ENCODE assay signal across 8 mouse cellular contexts in the genomic region with DNA sequence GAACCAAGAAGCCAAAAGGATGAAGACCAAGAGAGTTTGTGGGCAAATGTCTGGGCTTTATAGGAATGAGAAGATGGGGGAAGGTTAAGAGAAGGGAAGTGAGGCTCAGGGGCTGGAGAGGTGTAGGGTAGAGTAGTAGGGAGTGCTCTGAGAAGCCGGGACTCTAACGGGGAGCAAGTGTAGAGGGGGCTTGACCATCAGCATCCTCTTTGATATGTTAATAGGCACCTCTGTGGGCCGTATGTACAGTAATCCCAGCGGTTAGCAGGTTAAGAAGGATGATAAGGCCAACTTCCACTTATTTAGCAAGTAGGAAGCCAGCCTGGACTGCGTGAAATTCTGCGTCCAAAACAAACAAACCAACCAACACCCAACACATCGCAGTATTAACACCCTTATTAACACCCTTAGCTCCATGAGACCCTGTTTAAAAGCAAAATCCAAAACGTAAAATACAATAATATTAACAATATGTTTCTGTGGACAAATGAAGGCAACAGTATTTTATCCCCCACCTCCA. TPM values are rescaled to one million over a fixed set of nuclear protein-coding genes. Genes with fewer than 3 reads are reported as not detected.
A peak's percentile ranks its signal among the peaks of the same experiment; 100 is the strongest.
DNase-seq lines count a peak whose midpoint lies in the region; ATAC-seq lines count a peak whose summit lies in the region.

No protein-coding gene starts in this region.

- H3K4me1 ChIP-seq in kidney, embryonic 14.5 days (ENCODE audit: control insufficient read depth, insufficient read depth, low read length): peaks cover 12% of the 10 kb centered on the region; the same call in 1 of the 2 replicates
- H3K4me1 ChIP-seq in embryonic facial prominence, embryonic 12.5 days: peaks cover 21% of the 10 kb centered on the region
- H3K4me1 ChIP-seq in intestine, embryonic 15.5 days (replicated peaks): peaks cover 21% of the 10 kb centered on the region; the same call in 1 of the 2 replicates

- no peak for ATAC-seq in kidney, embryonic 14.5 days (ENCODE audit: low FRiP score, low TSS enrichment)
- ATAC-seq in embryonic facial prominence, embryonic 12.5 days (ENCODE audit: insufficient number of reproducible peaks, insufficient read depth, low FRiP score, low TSS enrichment): no peak
- no peak for ATAC-seq in intestine, embryonic 15.5 days

- peak overlapping the region; percentile 37 for H3K4me3 ChIP-seq in kidney, embryonic 14.5 days (ENCODE audit: low read length)
- peak overlapping the region; percentile 45 for H3K4me3 ChIP-seq in embryonic facial prominence, embryonic 12.5 days
- H3K4me3 ChIP-seq in intestine, embryonic 15.5 days (replicated peaks): peak overlapping the region; percentile 45

- DNase-seq in kidney, adult 18-20 months: no peak
- DNase-seq in naive thymus-derived CD4-positive, alpha-beta T cell, adult 2 months (ENCODE audit: low read depth): peak; percentile 22
- no peak for DNase-seq in layer of hippocampus, adult 8-10 months (ENCODE audit: low spot score in 2 of 2)
- no peak for DNase-seq in left cerebral cortex, adult 18-20 months (ENCODE audit: low spot score in 2 of 2)
- no peak for DNase-seq in cerebellum, postnatal 36 days

- H3K4me2 ChIP-seq in kidney, embryonic 14.5 days (replicated peaks; ENCODE audit: low read depth, low read length): peak overlapping the region; percentile 51
- H3K4me2 ChIP-seq in embryonic facial prominence, embryonic 12.5 days (replicated peaks): peak overlapping the region; percentile 62
- peak overlapping the region; percentile 89 for H3K4me2 ChIP-seq in intestine, embryonic 15.5 days (replicated peaks)

- no peaks in the 10 kb centered on the region for H3K27me3 ChIP-seq in kidney, embryonic 14.5 days (ENCODE audit: control insufficient read depth, insufficient read depth, low read length)
- no peaks in the 10 kb centered on the region for H3K27me3 ChIP-seq in embryonic facial prominence, embryonic 12.5 days
- H3K27me3 ChIP-seq in intestine, embryonic 15.5 days (replicated peaks): no peaks in the 10 kb centered on the region

- H3K9me3 ChIP-seq in kidney, embryonic 14.5 days (ENCODE audit: control insufficient read depth, low read length): no peaks in the 10 kb centered on the region
- no peaks in the 10 kb centered on the region for H3K9me3 ChIP-seq in embryonic facial prominence, embryonic 12.5 days
- no peaks in the 10 kb centered on the region for H3K9me3 ChIP-seq in intestine, embryonic 15.5 days

- 16% methylated on average over 8 of the region's 8 CpGs for WGBS in kidney, embryonic 14.5 days
- 14% methylated on average over 8 of the region's 8 CpGs for whole genome bisulfite sequencing in embryonic facial prominence, embryonic 12.5 days
- WGBS in intestine, embryonic 15.5 days: 29% methylated on average over 8 of the region's 8 CpGs

- H3K27ac ChIP-seq in kidney, embryonic 14.5 days (ENCODE audit: low read depth, low read length): peak overlapping the region; percentile 67
- peak overlapping the region; percentile 92 for H3K27ac ChIP-seq in embryonic facial prominence, embryonic 12.5 days
- no peak overlapping the region for H3K27ac ChIP-seq in intestine, embryonic 15.5 days

- H3K36me3 ChIP-seq in kidney, embryonic 14.5 days (ENCODE audit: control insufficient read depth, insufficient read depth, low read length): no peaks in the 10 kb centered on the region
- no peaks in the 10 kb centered on the region for H3K36me3 ChIP-seq in embryonic facial prominence, embryonic 12.5 days
- H3K36me3 ChIP-seq in intestine, embryonic 15.5 days: no peaks in the 10 kb centered on the region

- H3K9ac ChIP-seq in kidney, embryonic 14.5 days (ENCODE audit: low read depth, low read length): peak overlapping the region; percentile 83
- H3K9ac ChIP-seq in embryonic facial prominence, embryonic 12.5 days: peak overlapping the region; percentile 74
- H3K9ac ChIP-seq in intestine, embryonic 15.5 days: peak overlapping the region; percentile 79; the same call in 1 of the 2 replicates

RNA-seq across cellular contexts. Expression of gene Srrm2, which starts 0.5 kb away (rescaled TPM):
- 560 and 567 TPM in 2 replicates for polyA plus RNA-seq in kidney, embryonic 14.5 days (2014; fragmentation: Nextera tagmentation; extraction: Ambion mirVana)
- polyA plus RNA-seq in embryonic facial prominence, embryonic 12.5 days (2016; fragmentation: Nextera tagmentation; extraction: Ambion mirVana): 657 and 663 TPM in 2 replicates
- polyA plus RNA-seq in intestine, embryonic 15.5 days (2015; fragmentation: Nextera tagmentation; extraction: Ambion mirVana): 408 and 435 TPM in 2 replicates
- 100 to 1,000 TPM; 503 to 777 (median 666) TPM for total RNA-seq in layer of hippocampus, adult 8-10 months (2022)
- 100 to 1,000 TPM; 548 to 585 TPM for total RNA-seq in left cerebral cortex, adult 18-20 months (2021)

RNA-seq across cellular contexts. Expression of gene Flywch2, which starts 3.9 kb away (rescaled TPM):
- 40.7 and 43.7 TPM in 2 replicates for polyA plus RNA-seq in kidney, embryonic 14.5 days (2014; fragmentation: Nextera tagmentation; extraction: Ambion mirVana)
- 57.7 and 58.5 TPM in 2 replicates for polyA plus RNA-seq in embryonic facial prominence, embryonic 12.5 days (2016; fragmentation: Nextera tagmentation; extraction: Ambion mirVana)
- polyA plus RNA-seq in intestine, embryonic 15.5 days (2015; fragmentation: Nextera tagmentation; extraction: Ambion mirVana): 14.7 TPM in 2 replicates
- total RNA-seq in layer of hippocampus, adult 8-10 months (2022): 10 to 100 TPM in 2 of 4 experiments, 1 to 10 TPM in 2; 8.1 to 11.7 (median 10.1) TPM
- total RNA-seq in left cerebral cortex, adult 18-20 months (2021): 10 to 100 TPM; 11.7 to 14.2 TPM

RNA-seq across cellular contexts. Expression of gene Flywch1, which starts 18.4 kb away (rescaled TPM):
- polyA plus RNA-seq in kidney, embryonic 14.5 days (2014; fragmentation: Nextera tagmentation; extraction: Ambion mirVana): 73.0 and 91.7 TPM in 2 replicates
- 122 and 125 TPM in 2 replicates for polyA plus RNA-seq in embryonic facial prominence, embryonic 12.5 days (2016; fragmentation: Nextera tagmentation; extraction: Ambion mirVana)
- polyA plus RNA-seq in intestine, embryonic 15.5 days (2015; fragmentation: Nextera tagmentation; extraction: Ambion mirVana): 48.3 and 49.4 TPM in 2 replicates
- total RNA-seq in layer of hippocampus, adult 8-10 months (2022): 100 to 1,000 TPM; 324 to 395 (median 358) TPM
- total RNA-seq in left cerebral cortex, adult 18-20 months (2021): 100 to 1,000 TPM; 459 to 507 TPM

RNA-seq across cellular contexts. Expression of gene Elob, which starts 39.1 kb away (rescaled TPM):
- polyA plus RNA-seq in kidney, embryonic 14.5 days (2014; fragmentation: Nextera tagmentation; extraction: Ambion mirVana): 982 and 1,429 TPM in 2 replicates
- polyA plus RNA-seq in embryonic facial prominence, embryonic 12.5 days (2016; fragmentation: Nextera tagmentation; extraction: Ambion mirVana): 1,164 and 1,169 TPM in 2 replicates
- polyA plus RNA-seq in intestine, embryonic 15.5 days (2015; fragmentation: Nextera tagmentation; extraction: Ambion mirVana): 939 and 946 TPM in 2 replicates
- 100 to 1,000 TPM; 314 to 381 (median 345) TPM for total RNA-seq in layer of hippocampus, adult 8-10 months (2022)
- 100 to 1,000 TPM; 359 to 364 TPM for total RNA-seq in left cerebral cortex, adult 18-20 months (2021)

RNA-seq across cellular contexts. Expression of gene Kremen2, which starts 44.2 kb away (rescaled TPM):
- 2.1 and 2.9 TPM in 2 replicates for polyA plus RNA-seq in kidney, embryonic 14.5 days (2014; fragmentation: Nextera tagmentation; extraction: Ambion mirVana)
- polyA plus RNA-seq in embryonic facial prominence, embryonic 12.5 days (2016; fragmentation: Nextera tagmentation; extraction: Ambion mirVana): 23.4 and 25.1 TPM in 2 replicates
- polyA plus RNA-seq in intestine, embryonic 15.5 days (2015; fragmentation: Nextera tagmentation; extraction: Ambion mirVana): 0.33 and 0.49 TPM in 2 replicates
- total RNA-seq in layer of hippocampus, adult 8-10 months (2022): 1 to 10 TPM in 1 of 4 experiments, under 1 TPM in 3; 0.51 to 1.3 (median 0.68) TPM
- total RNA-seq in left cerebral cortex, adult 18-20 months (2021): under 1 TPM; 0.60 to 0.82 TPM
